Mouse (Mus musculus) heart, embryonic 14.5 days (tissue): ENCODE measurements around the gene Fam196b. TPM values are rescaled to one million over a fixed set of nuclear protein-coding genes. Genes with fewer than 3 reads are reported as not detected.

Source experiments
- ATAC-seq: fragments of 200-750 bp; cut with Nextera tagmentation; 2 replicates; pipeline ENCODE4 v1.8.0; 2017; ENCODE audit warnings: low read depth, moderate TSS enrichment; ENCODE audit not compliant: insufficient number of reproducible peaks, insufficient read depth, low FRiP score
- H3K27ac ChIP-seq, 2 experiments: fragments of 200-500 bp in 1 of 2; fragments of 300-500 bp in 1 of 2; sonication (generic) in 1 of 2; replicated peaks in 1 of 2; 2 replicates each; pipeline ENCODE4 v1.5.1; 2012 to 2014; ENCODE audit warnings: low read depth in 2 of 2, low read length in 2 of 2, control low read depth in 1 of 2, mild to moderate bottlenecking in 1 of 2, mixed read lengths in 1 of 2; ENCODE audit not compliant: control insufficient read depth in 1 of 2, insufficient read depth in 1 of 2
- H3K27me3 ChIP-seq: fragments of 300-500 bp; sonication (generic); 2 replicates; pipeline ENCODE4 v1.6.1; 2014; ENCODE audit warnings: mild to moderate bottlenecking, low read length, control low read depth; ENCODE audit not compliant: control insufficient read depth, insufficient read depth
- H3K36me3 ChIP-seq: fragments of 300-500 bp; sonication (generic); 2 replicates; pipeline ENCODE4 v1.6.1; 2014; ENCODE audit warnings: mild to moderate bottlenecking, control low read depth, low read length, mixed read lengths; ENCODE audit not compliant: control insufficient read depth, insufficient read depth
- H3K4me1 ChIP-seq, 2 experiments: fragments of 200-500 bp in 1 of 2; fragments of 300-500 bp in 1 of 2; sonication (generic) in 1 of 2; 2 replicates each; pipeline ENCODE4 v1.6.1; 2012 to 2014; ENCODE audit warnings: low read length in 2 of 2, control low read depth in 1 of 2, mixed read lengths in 1 of 2; ENCODE audit not compliant: control insufficient read depth in 2 of 2, insufficient read depth in 2 of 2
- H3K4me2 ChIP-seq: fragments of 300-500 bp; sonication (generic); 2 replicates; pipeline ENCODE4 v1.6.1; 2014; ENCODE audit warnings: mild to moderate bottlenecking, low read length
- H3K4me3 ChIP-seq, 2 experiments: fragments of 200-500 bp in 1 of 2; fragments of 300-500 bp in 1 of 2; sonication (generic) in 1 of 2; 2 replicates each; pipeline ENCODE4 v1.5.1; 2012 to 2014; ENCODE audit warnings: low read length in 2 of 2, mild to moderate bottlenecking in 2 of 2, control low read depth in 1 of 2, low read depth in 1 of 2, moderate library complexity in 1 of 2; ENCODE audit not compliant: control insufficient read depth in 1 of 2, insufficient read depth in 1 of 2
- H3K9ac ChIP-seq: fragments of 300-500 bp; sonication (generic); 2 replicates; pipeline ENCODE4 v1.6.1; 2014; ENCODE audit warnings: mild to moderate bottlenecking, low read length
- H3K9me3 ChIP-seq: fragments of 300-500 bp; sonication (generic); 2 replicates; pipeline ENCODE4 v1.6.1; 2016; ENCODE audit warnings: low read length, control low read depth; ENCODE audit not compliant: control insufficient read depth
- WGBS: fragments of 180-500 bp; shearing (Covaris S2); extraction: QIAGEN DNeasy Blood & Tissue Kit; methylation state at CpG from one replicate; pipeline ENCODE4 v1.1.7; 2014; 5-methylcytosine and 5-hydroxymethylcytosine counted together
- polyA plus RNA-seq: library from polyadenylated mRNA; unstranded; fragments of >200 nt; fragmentation: Nextera tagmentation; extraction: Ambion mirVana; gene quantifications from 2 replicates; pipeline ENCODE4 v1.2.1, GENCODE M21; 2014

Fam196b gene
- polyA plus RNA-seq, 1 experiment from 2014 or later = 0.15 TPM

GRCm38 (mm10) chr11:34389261-34390116 lies 74.9 kb downstream of the Fam196b start:
- H3K27ac ChIP-seq = no peak overlapping the region
- no peak overlapping the region for H3K9ac ChIP-seq
- 76% methylated on average over 6 of the region's 6 CpGs for WGBS
- no peak overlapping the region for H3K4me3 ChIP-seq
- no peaks in the 10 kb centered on the region for H3K36me3 ChIP-seq
- no peaks in the 10 kb centered on the region for H3K27me3 ChIP-seq
- ATAC-seq = no peak
- H3K4me2 ChIP-seq = no peak overlapping the region
- no peaks in the 10 kb centered on the region for H3K9me3 ChIP-seq
- peaks cover 0 to 3% of the 10 kb centered on the region in 2 experiments; a peak in 2 of 4 replicates for H3K4me1 ChIP-seq

GRCm38 (mm10) chr11:34392105-34392504 lies 77.5 kb downstream of the Fam196b start:
- no peak for ATAC-seq
- 35% methylated on average over 4 of the region's 4 CpGs for WGBS
- H3K9ac ChIP-seq = no peak overlapping the region

GRCm38 (mm10) chr11:34395802-34396201 lies 81.2 kb downstream of the Fam196b start:
- Histone ChIP-seq H3K9me3 (no peaks in the 10 kb centered on the region), H3K36me3 (no peaks in the 10 kb centered on the region), H3K4me3 (no peak overlapping the region), H3K27ac (no peak overlapping the region), H3K4me2 (no peak overlapping the region), H3K27me3 (no peaks in the 10 kb centered on the region), H3K9ac (no peak overlapping the region), H3K4me1 (no peaks in the 10 kb centered on the region)
- 81% methylated on average over 3 of the region's 3 CpGs for WGBS
- no peak for ATAC-seq

More at GRCm38 (mm10) chr11:34392105-34392504, 77.5 kb downstream of the Fam196b start:
- Histone ChIP-seq H3K27ac (no peak overlapping the region), H3K4me1 (peaks cover 0 to 3% of the 10 kb centered on the region in 2 experiments; a peak in 2 of 4 replicates), H3K36me3 (no peaks in the 10 kb centered on the region), H3K4me3 (no peak overlapping the region), H3K4me2 (no peak overlapping the region), H3K27me3 (no peaks in the 10 kb centered on the region), H3K9me3 (no peaks in the 10 kb centered on the region)

GRCm38 (mm10) chr11:34397661-34398060 lies 83.0 kb downstream of the Fam196b start:
- H3K4me2 ChIP-seq = no peak overlapping the region
- H3K9me3 ChIP-seq = no peaks in the 10 kb centered on the region
- H3K27me3 ChIP-seq = no peaks in the 10 kb centered on the region
- no peaks in the 10 kb centered on the region for H3K36me3 ChIP-seq
- H3K27ac ChIP-seq = no peak overlapping the region
- H3K4me3 ChIP-seq = no peak overlapping the region
- no peaks in the 10 kb centered on the region for H3K4me1 ChIP-seq
- no peak overlapping the region for H3K9ac ChIP-seq
- WGBS = 83% methylated on average over 5 of the region's 5 CpGs
- no peak for ATAC-seq

GRCm38 (mm10) chr11:34398555-34398954 lies 83.9 kb downstream of the Fam196b start:
- no peaks in the 10 kb centered on the region for H3K36me3 ChIP-seq
- no peak overlapping the region for H3K9ac ChIP-seq
- ATAC-seq = no peak
- H3K27me3 ChIP-seq = no peaks in the 10 kb centered on the region
- no peak overlapping the region for H3K27ac ChIP-seq
- no peak overlapping the region for H3K4me2 ChIP-seq
- H3K4me3 ChIP-seq = no peak overlapping the region
- WGBS = 68% methylated on average over 2 of the region's 2 CpGs
- no peaks in the 10 kb centered on the region for H3K9me3 ChIP-seq
- H3K4me1 ChIP-seq = no peaks in the 10 kb centered on the region

- Histone ChIP-seq H3K4me1 (no peaks in the 10 kb centered on the region), H3K9ac (no peak overlapping the region), H3K27ac (no peak overlapping the region), H3K9me3 (no peaks in the 10 kb centered on the region), H3K27me3 (no peaks in the 10 kb centered on the region), H3K4me2 (no peak overlapping the region), H3K4me3 (no peak overlapping the region), H3K36me3 (no peaks in the 10 kb centered on the region)
- 89% methylated on average over 8 of the region's 8 CpGs for WGBS
- ATAC-seq = no peak
Measured at GRCm38 (mm10) chr11:34401343-34401742, 86.7 kb downstream of the Fam196b start.

GRCm38 (mm10) chr11:34405311-34405710 lies 90.7 kb downstream of the Fam196b start:
- no peak overlapping the region for H3K4me3 ChIP-seq
- H3K27ac ChIP-seq = no peak overlapping the region
- no peak for ATAC-seq
- H3K4me1 ChIP-seq = no peaks in the 10 kb centered on the region
- WGBS = 73% methylated on average over 1 of the region's 1 CpGs
- no peak overlapping the region for H3K4me2 ChIP-seq
- H3K9ac ChIP-seq = no peak overlapping the region
- H3K9me3 ChIP-seq = no peaks in the 10 kb centered on the region
- no peaks in the 10 kb centered on the region for H3K36me3 ChIP-seq
- no peaks in the 10 kb centered on the region for H3K27me3 ChIP-seq
